Mouse (Mus musculus): Measurements from ENCODE around the gene Gm6408. TPM values are rescaled to one million over a fixed set of nuclear protein-coding genes. Genes with fewer than 3 reads are reported as not detected.

The Gm6408 gene
- total and polyA plus RNA-seq, 2 experiments = not detected

DNA sequence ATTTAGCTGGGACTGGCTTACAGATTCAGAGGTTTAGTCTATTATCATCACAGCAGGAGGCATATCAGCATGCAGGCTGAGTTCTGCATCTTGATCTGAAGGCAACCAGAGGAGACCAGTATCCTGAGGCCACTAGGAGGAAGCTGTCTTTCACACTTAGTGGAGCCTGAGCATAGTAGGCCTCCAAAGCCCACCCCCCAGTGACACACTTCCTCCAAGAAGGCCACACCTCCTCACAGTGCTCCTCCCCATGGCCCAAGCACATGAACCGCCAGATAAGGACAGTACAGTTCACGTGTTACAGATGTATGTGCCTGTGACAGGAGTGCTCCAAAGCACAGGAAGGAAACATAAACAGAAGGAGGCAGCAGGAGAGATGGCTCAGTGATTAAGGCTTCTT is 39.0 kb upstream of the Gm6408 start:
- WGBS = 70% methylated on average over 2 of the region's 2 CpGs

DNA sequence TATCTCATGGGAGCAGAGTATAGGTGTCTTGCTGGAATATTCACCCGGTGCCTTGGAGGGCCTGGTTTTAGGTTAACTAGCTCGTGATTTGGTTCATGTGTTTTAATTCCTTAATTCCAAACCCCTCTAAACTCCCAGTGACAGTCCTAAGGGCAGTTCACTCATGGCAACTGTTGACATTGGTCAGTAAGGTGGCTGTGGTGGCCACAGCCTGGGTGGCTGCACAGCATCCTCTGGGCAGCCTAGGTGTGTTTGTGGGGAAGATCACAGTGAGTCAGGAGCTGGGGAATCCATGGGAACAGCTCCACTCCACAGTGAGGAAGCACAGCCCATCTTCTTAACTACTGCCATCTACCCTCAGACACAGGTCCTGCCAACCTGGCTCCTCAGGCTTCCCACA is 35.1 kb upstream of the Gm6408 start:
- H3K27me3 ChIP-seq (ENCODE audit: control insufficient read depth, insufficient read depth, low read length) = no peaks in the 10 kb centered on the region
- TF ChIP-seq POLR2A (IDR thresholded peaks at IDR 0.05; ENCODE audit: extremely low read depth, insufficient read depth, low read length) (no peak), CTCF (IDR thresholded peaks at IDR 0.05; ENCODE audit: low read depth, low read length) (no peak)
- no peak overlapping the region for H3K4me3 ChIP-seq (ENCODE audit: insufficient read depth, low read depth, low read length)
- no peak for DNase-seq (ENCODE audit: extremely low read depth, low read depth, low spot score)
- no peaks in the 10 kb centered on the region for H3K4me1 ChIP-seq (ENCODE audit: control insufficient read depth, insufficient read depth, low read length)
- no peaks in the 10 kb centered on the region for H3K79me2 ChIP-seq (ENCODE audit: control insufficient read depth, insufficient read depth, low read length)
- no peaks in the 10 kb centered on the region for H3K36me3 ChIP-seq (ENCODE audit: control insufficient read depth, insufficient read depth, low read length)
- H3K9ac ChIP-seq (ENCODE audit: low read depth, low read length) = no peak overlapping the region
- no peak overlapping the region for H3K27ac ChIP-seq (replicated peaks; ENCODE audit: insufficient read depth, low read depth, low read length)
- 74% methylated on average over 2 of the region's 2 CpGs for WGBS

More for the DNA sequence above, 39.0 kb upstream of the Gm6408 start:
- Histone ChIP-seq H3K79me2 (ENCODE audit: control insufficient read depth, insufficient read depth, low read length) (no peaks in the 10 kb centered on the region), H3K27me3 (ENCODE audit: control insufficient read depth, insufficient read depth, low read length) (no peaks in the 10 kb centered on the region), H3K36me3 (ENCODE audit: control insufficient read depth, insufficient read depth, low read length) (no peaks in the 10 kb centered on the region), H3K9ac (ENCODE audit: low read depth, low read length) (no peak overlapping the region), H3K27ac (replicated peaks; ENCODE audit: insufficient read depth, low read depth, low read length) (no peak overlapping the region), H3K4me1 (ENCODE audit: control insufficient read depth, insufficient read depth, low read length) (no peaks in the 10 kb centered on the region), H3K4me3 (ENCODE audit: insufficient read depth, low read depth, low read length) (no peak overlapping the region)
- TF ChIP-seq POLR2A (IDR thresholded peaks at IDR 0.05; ENCODE audit: extremely low read depth, insufficient read depth, low read length) (no peak), CTCF (IDR thresholded peaks at IDR 0.05; ENCODE audit: low read depth, low read length) (no peak)
- no peak for DNase-seq (ENCODE audit: extremely low read depth, low read depth, low spot score)

DNA sequence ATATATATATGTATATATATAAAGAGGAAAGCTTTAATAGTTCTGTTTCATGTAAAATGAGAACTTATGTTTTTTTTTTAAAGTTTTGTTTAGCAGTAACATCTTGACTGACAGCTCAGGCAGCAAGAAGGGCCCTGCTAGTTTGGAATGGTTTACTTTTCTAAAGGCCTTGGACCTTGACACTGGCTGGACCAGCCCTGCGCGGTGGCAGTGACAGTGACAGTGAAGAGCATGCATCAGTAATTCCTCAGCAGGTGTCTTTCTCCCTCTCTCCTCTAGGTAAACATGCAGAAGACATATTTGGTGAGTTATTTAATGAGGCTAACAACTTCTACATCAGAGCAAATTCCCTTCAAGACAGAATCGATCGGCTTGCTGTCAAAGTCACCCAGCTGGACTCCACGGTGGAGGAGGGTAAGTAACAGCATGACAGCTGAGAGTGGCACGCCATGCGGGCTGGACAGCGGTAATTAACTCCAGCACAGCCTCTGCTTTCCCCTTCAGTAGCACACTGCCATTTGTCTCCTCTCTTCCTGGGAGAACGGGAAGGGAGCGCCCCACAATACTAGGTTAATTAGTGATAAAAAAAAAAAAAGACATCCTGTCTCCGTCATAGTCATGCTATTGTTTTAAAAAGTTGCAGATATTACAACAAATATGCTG is 30.0 kb upstream of the Gm6408 start:
- 34% methylated on average over 11 of the region's 11 CpGs for WGBS
- Histone ChIP-seq H3K27me3 (ENCODE audit: control insufficient read depth, insufficient read depth, low read length) (no peaks in the 10 kb centered on the region), H3K9ac (ENCODE audit: low read depth, low read length) (no peak overlapping the region), H3K36me3 (ENCODE audit: control insufficient read depth, insufficient read depth, low read length) (no peaks in the 10 kb centered on the region), H3K4me1 (ENCODE audit: control insufficient read depth, insufficient read depth, low read length) (no peaks in the 10 kb centered on the region), H3K4me3 (ENCODE audit: insufficient read depth, low read depth, low read length) (no peak overlapping the region), H3K79me2 (ENCODE audit: control insufficient read depth, insufficient read depth, low read length) (no peaks in the 10 kb centered on the region), H3K27ac (replicated peaks; ENCODE audit: insufficient read depth, low read depth, low read length) (no peak overlapping the region)
- no peak for TF ChIP-seq CTCF (IDR thresholded peaks at IDR 0.05; ENCODE audit: low read depth, low read length)
- TF ChIP-seq POLR2A (IDR thresholded peaks at IDR 0.05; ENCODE audit: extremely low read depth, insufficient read depth, low read length) = no peak
- no peak for DNase-seq (ENCODE audit: extremely low read depth, low read depth, low spot score)

DNA sequence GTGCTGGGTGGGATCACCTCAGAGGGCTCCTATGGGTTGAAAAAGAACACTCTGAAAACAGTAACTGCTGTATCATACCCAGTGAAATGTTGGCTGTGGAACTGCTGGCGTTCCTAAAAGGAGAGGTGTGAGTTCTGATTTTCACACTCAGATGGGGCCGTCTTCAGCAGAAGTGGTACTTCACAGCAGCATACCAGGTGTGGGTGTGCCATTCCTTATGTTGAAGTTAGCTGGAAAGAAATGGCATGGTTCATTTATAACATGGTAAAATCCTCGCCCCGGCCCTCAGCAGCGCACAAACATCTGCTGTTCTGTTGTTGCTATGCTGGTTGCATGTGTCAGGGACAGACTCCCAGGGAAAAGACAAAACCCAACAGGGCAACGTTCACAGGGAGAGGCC is 28.2 kb upstream of the Gm6408 start:
- no peaks in the 10 kb centered on the region for H3K27me3 ChIP-seq (ENCODE audit: control insufficient read depth, insufficient read depth, low read length)
- no peaks in the 10 kb centered on the region for H3K36me3 ChIP-seq (ENCODE audit: control insufficient read depth, insufficient read depth, low read length)
- 92% methylated on average over 6 of the region's 6 CpGs for WGBS
- H3K9ac ChIP-seq (ENCODE audit: low read depth, low read length) = no peak overlapping the region
- H3K27ac ChIP-seq (replicated peaks; ENCODE audit: insufficient read depth, low read depth, low read length) = no peak overlapping the region
- no peak for TF ChIP-seq POLR2A (IDR thresholded peaks at IDR 0.05; ENCODE audit: extremely low read depth, insufficient read depth, low read length)
- no peak for TF ChIP-seq CTCF (IDR thresholded peaks at IDR 0.05; ENCODE audit: low read depth, low read length)
- H3K79me2 ChIP-seq (ENCODE audit: control insufficient read depth, insufficient read depth, low read length) = no peaks in the 10 kb centered on the region
- DNase-seq (ENCODE audit: extremely low read depth, low read depth, low spot score) = no peak
- no peaks in the 10 kb centered on the region for H3K4me1 ChIP-seq (ENCODE audit: control insufficient read depth, insufficient read depth, low read length)
- H3K4me3 ChIP-seq (ENCODE audit: insufficient read depth, low read depth, low read length) = no peak overlapping the region

DNA sequence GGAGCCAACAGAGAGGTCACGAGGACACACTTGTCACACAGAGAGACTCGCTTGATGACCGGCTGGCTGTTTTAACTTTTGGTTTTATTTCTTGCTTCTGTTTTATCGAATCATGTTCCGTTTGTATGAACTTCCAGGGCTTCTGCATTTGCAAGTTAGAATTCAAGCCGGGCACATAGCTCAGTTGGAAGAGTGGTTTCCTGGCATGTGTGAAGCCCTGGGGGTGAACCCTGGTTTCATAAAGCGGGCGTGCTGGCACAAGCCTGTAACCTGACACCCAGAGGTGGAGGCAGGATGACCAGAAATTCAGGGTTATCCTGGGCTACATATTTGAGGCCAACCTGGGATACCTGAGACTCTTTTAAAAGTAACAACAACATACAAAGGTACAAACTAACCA is 20.2 kb upstream of the Gm6408 start:
- no peak overlapping the region for H3K9ac ChIP-seq (ENCODE audit: low read depth, low read length)
- TF ChIP-seq POLR2A (IDR thresholded peaks at IDR 0.05; ENCODE audit: extremely low read depth, insufficient read depth, low read length) = no peak
- TF ChIP-seq CTCF (IDR thresholded peaks at IDR 0.05; ENCODE audit: low read depth, low read length) = no peak
- H3K4me1 ChIP-seq (ENCODE audit: control insufficient read depth, insufficient read depth, low read length) = no peaks in the 10 kb centered on the region
- no peak overlapping the region for H3K4me3 ChIP-seq (ENCODE audit: insufficient read depth, low read depth, low read length)
- no peaks in the 10 kb centered on the region for H3K36me3 ChIP-seq (ENCODE audit: control insufficient read depth, insufficient read depth, low read length)
- whole genome bisulfite sequencing = 45% methylated on average over 8 of the region's 8 CpGs
- peak; percentile 47 for DNase-seq (ENCODE audit: extremely low read depth, low read depth, low spot score)
- H3K27me3 ChIP-seq (ENCODE audit: control insufficient read depth, insufficient read depth, low read length) = no peaks in the 10 kb centered on the region
- H3K79me2 ChIP-seq (ENCODE audit: control insufficient read depth, insufficient read depth, low read length) = no peaks in the 10 kb centered on the region
- no peak overlapping the region for H3K27ac ChIP-seq (replicated peaks; ENCODE audit: insufficient read depth, low read depth, low read length)

DNA sequence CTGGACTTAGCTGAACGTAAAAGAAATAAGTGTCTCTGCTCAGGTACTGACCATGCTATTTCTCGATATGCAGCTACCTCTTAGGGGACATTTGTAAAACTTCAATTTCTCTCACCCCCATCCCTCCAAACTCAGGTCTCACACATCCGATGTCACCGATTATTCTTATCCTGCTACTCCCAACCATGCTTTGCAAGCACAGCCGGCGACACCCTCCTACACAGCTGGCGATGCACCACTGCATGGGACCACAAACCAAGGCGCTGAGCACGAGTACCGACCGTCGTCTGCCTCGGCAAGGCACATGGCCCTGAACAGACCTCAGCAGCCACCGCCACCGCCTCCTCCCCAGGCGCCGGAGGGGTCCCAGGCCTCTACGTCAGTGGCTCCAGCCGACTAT is 15.1 kb upstream of the Gm6408 start:
- Histone ChIP-seq H3K4me3 (ENCODE audit: insufficient read depth, low read depth, low read length) (no peak overlapping the region), H3K79me2 (ENCODE audit: control insufficient read depth, insufficient read depth, low read length) (no peaks in the 10 kb centered on the region), H3K27me3 (ENCODE audit: control insufficient read depth, insufficient read depth, low read length) (no peaks in the 10 kb centered on the region), H3K36me3 (ENCODE audit: control insufficient read depth, insufficient read depth, low read length) (no peaks in the 10 kb centered on the region), H3K27ac (replicated peaks; ENCODE audit: insufficient read depth, low read depth, low read length) (no peak overlapping the region), H3K9ac (ENCODE audit: low read depth, low read length) (no peak overlapping the region), H3K4me1 (ENCODE audit: control insufficient read depth, insufficient read depth, low read length) (no peaks in the 10 kb centered on the region)
- TF ChIP-seq POLR2A (IDR thresholded peaks at IDR 0.05; ENCODE audit: extremely low read depth, insufficient read depth, low read length) = no peak
- no peak for TF ChIP-seq CTCF (IDR thresholded peaks at IDR 0.05; ENCODE audit: low read depth, low read length)
- DNase-seq (ENCODE audit: extremely low read depth, low read depth, low spot score) = no peak
- WGBS = 92% methylated on average over 19 of the region's 19 CpGs

Measured in liver, adult 2 months (tissue).